In genomic region chr8:79583326-79583725, GRCm38 (mm10) we compare ENCODE assay signal across 10 mouse cellular contexts. TPM values are rescaled to one million over a fixed set of nuclear protein-coding genes. Genes with fewer than 3 reads are reported as not detected.
DNase-seq lines count a peak whose midpoint lies in the region; ATAC-seq and TF ChIP-seq lines count a peak whose summit lies in the region.
"Had no signal": no experiment of that assay in that cellular context is flagged by ENCODE, and none has a peak within 500 bp of the region (broad histone marks: within the 10 kb centered on the region; RNA-seq: fewer than 3 reads in every experiment).

No protein-coding gene starts in this region.

- ATAC-seq in megakaryocyte progenitor cell, adult 5-6 weeks (replicated peaks; ENCODE audit: poor library complexity) = peak; percentile 63

- peak; percentile 44 to 76 for DNase-seq in adrenal gland, adult (ENCODE audit: inconsistent age in 2 of 2, low spot score in 1 of 2)
- DNase-seq in adrenal gland, adult 18-20 months (ENCODE audit: low spot score in 2 of 2) = no peak
- no peak for DNase-seq in layer of hippocampus, adult 2 months (ENCODE audit: low spot score in 2 of 2)
- DNase-seq in layer of hippocampus, adult 18-20 months (ENCODE audit: low spot score in 2 of 2) = no peak
- DNase-seq in embryo, embryonic 11 days = peak; percentile 22
- no peak for DNase-seq in forebrain, embryonic 10.5 days (ENCODE audit: extremely low spot score, low spot score)
- no peak for DNase-seq in layer of hippocampus, adult 9-10 months (ENCODE audit: low spot score)

- H3K27ac ChIP-seq in layer of hippocampus, adult 2 months = no peak overlapping the region
- H3K27ac ChIP-seq in forebrain, embryonic 10.5 days = no peak overlapping the region
- H3K27ac ChIP-seq: liver, embryonic 14.5 days; neural tube, embryonic 12.5 days had no signal

- H3K9me3 ChIP-seq in forebrain, embryonic 10.5 days = no peaks in the 10 kb centered on the region
- H3K9me3 ChIP-seq: neural tube, embryonic 12.5 days had no signal

- no peak overlapping the region for H3K4me3 ChIP-seq in layer of hippocampus, adult 2 months
- no peak overlapping the region for H3K4me3 ChIP-seq in forebrain, embryonic 10.5 days
- H3K4me3 ChIP-seq: neural tube, embryonic 12.5 days had no signal

- no peaks in the 10 kb centered on the region for H3K4me1 ChIP-seq in forebrain, embryonic 10.5 days
- H3K4me1 ChIP-seq: neural tube, embryonic 12.5 days had no signal

- WGBS in forebrain, embryonic 10.5 days = 51% methylated on average over 6 of the region's 6 CpGs

- no peaks in the 10 kb centered on the region for H3K36me3 ChIP-seq in forebrain, embryonic 10.5 days (replicated peaks)
- H3K36me3 ChIP-seq: neural tube, embryonic 12.5 days had no signal

- TF ChIP-seq CTCF in layer of hippocampus, adult 2 months (conservative IDR thresholded peaks at IDR 0.05) = peak; percentile 61

- H3K27me3 ChIP-seq in forebrain, embryonic 10.5 days (ENCODE audit: poor library complexity, severe bottlenecking) = no peaks in the 10 kb centered on the region
- H3K27me3 ChIP-seq: neural tube, embryonic 12.5 days had no signal

RNA-seq across cellular contexts. Expression of gene Otud4, which starts 56.1 kb away (rescaled TPM):
- 10 to 100 TPM; 37.6 to 46.8 TPM for total RNA-seq in adrenal gland, adult 18-20 months (2021)
- 10 to 100 TPM; 35.4 to 44.1 TPM for total RNA-seq in layer of hippocampus, adult 2 months (2021)
- total RNA-seq in layer of hippocampus, adult 18-20 months (2021) = 10 to 100 TPM; 38.6 to 43.4 TPM
- total RNA-seq in megakaryocyte progenitor cell, adult 5-6 weeks (2015) = 54.4 and 64.4 TPM in 2 replicates
- total RNA-seq in megakaryocyte progenitor cell, adult 5-6 weeks (2017) = 57.8 and 85.7 TPM in 2 replicates
- polyA plus RNA-seq in forebrain, embryonic 10.5 days (2016; fragmentation: Nextera tagmentation; extraction: Ambion mirVana) = 17.4 and 19.0 TPM in 2 replicates

Comparison
In these comparisons a context has a peak if more than half of its experiments do, and no peak if none do; other contexts are left out.
1. DNase-seq: peak in adrenal gland, adult (2 of 2) and embryo, embryonic 11 days (single experiment); none in adrenal gland, adult 18-20 months (0 of 2), layer of hippocampus, adult 2 months (0 of 2), layer of hippocampus, adult 18-20 months (0 of 2), forebrain, embryonic 10.5 days (single experiment) and layer of hippocampus, adult 9-10 months (single experiment).